Mouse (Mus musculus) urinary bladder, postnatal 0 days (tissue): ENCODE data around the gene Rnf146. TPM values are rescaled to one million over a fixed set of nuclear protein-coding genes. Genes with fewer than 3 reads are reported as not detected.

Experiments
- polyA plus RNA-seq: library from polyadenylated mRNA; unstranded; fragments of >200 nt; fragmentation: Nextera tagmentation; extraction: Ambion mirVana; gene quantifications from 2 replicates; pipeline ENCODE4 v1.2.1, GENCODE M21; 2015

The Rnf146 gene
- 24.8 and 30.3 TPM in 2 replicates for polyA plus RNA-seq

DNA sequence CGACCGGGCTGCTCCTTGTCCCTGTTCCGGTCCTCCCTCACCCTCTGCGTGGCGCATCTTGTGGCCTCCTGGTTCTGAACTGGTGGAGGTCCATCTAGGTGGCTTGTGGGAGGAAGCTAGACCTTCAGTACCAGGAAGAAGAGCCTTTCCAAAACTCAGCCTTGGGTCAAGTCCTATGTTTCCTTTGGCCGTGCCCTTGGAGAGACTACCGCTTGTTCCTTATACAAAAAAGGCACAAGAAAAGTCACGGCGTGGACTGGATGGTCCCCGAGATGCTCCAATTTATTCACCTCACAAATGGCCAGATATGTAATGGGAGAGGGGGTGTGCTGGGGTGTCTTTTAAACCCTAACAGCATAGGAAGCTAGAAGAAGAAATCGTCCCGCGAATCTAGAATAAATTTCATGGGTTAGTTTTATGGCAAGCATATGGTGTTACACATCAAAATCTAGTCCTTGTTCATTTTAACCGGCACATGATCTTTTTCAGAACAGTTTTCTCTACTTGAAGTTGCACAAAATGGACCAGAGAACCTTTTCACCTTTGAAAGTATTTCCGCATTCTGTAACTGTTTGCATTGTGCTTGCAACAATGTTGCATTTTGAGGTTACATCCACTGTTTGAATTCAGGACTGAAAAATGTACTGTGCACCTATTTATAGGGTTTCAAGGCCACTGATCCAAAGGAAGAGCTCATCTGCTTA is at the start of gene Rnf146:
Gene Rnf146, minus strand, starts transcription at position 246 of the 704 bp plus-strand sequence.

DNA sequence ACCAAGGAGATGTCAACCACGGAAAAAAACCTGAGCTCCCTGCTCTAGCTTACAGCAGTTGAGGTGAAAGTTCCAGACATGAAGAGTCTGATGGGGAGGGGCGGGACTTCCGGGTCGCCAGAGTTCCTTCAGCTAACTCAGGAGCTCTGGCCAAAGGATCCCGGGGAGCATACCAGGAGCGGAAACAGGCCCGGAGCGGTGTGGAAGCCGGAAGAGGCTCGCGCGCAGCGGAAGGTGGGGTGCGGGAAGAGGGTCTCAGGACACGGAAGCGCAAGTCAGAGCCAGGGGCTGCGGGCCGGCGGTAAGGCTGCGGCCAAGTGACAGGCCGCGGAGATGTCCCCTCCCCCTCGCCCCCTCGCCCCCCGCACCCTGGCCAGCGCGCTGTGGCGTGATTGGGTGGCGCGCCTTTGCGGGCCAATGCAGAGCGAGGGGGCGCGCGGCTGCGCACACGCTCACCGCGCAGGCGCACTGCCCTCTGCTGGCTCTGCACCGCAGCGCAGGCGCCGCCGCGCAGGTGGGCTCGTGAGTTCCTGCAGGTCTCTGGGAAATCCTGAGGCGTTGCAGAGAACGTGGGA is 49.1 kb downstream of the Rnf146 start, which contains the start of gene Echdc1:
Gene Echdc1, plus strand, starts transcription at position 103 of the 575 bp plus-strand sequence.

Other genes with a start within 250 kb of the Rnf146 start
- 0.23 and 0.99 TPM in 2 replicates for gene Soga3, start 218.6 kb downstream of the Rnf146 start, polyA plus RNA-seq
- gene Gm49353, start 163.5 kb downstream of the Rnf146 start, polyA plus RNA-seq, result 0.67 TPM in 1 of 2 replicates, not detected in the other
- 3.8 and 4.5 TPM in 2 replicates for gene 9330159F19Rik, start 150.8 kb downstream of the Rnf146 start, polyA plus RNA-seq
- gene Echdc1, start 49.3 kb downstream of the Rnf146 start, polyA plus RNA-seq, result 27.9 and 39.5 TPM in 2 replicates
- 0.45 and 0.53 TPM in 2 replicates for gene Rspo3, start 173.4 kb upstream of the Rnf146 start, polyA plus RNA-seq